Mouse (Mus musculus) forebrain, embryonic 16.5 days (tissue): ENCODE measurements at regions not wholly inside any gene's neighbourhood (a gene's known extent, or its start where the extent isn't known, plus 50 kb on each side); places are given as distances from the start of the nearest gene placed in this dataset.

Experiments used
- ATAC-seq: fragments of 200-750 bp; cut with Nextera tagmentation; 2 replicates; pipeline ENCODE4 v1.8.0; 2017; ENCODE audit warnings: mild to moderate bottlenecking, moderate library complexity
- H3K27ac ChIP-seq: fragments of 300-500 bp; sonication (generic); 2 replicates; pipeline ENCODE4 v1.5.1; 2014; ENCODE audit warnings: low read length, control low read depth
- H3K27me3 ChIP-seq: fragments of 300-500 bp; sonication (generic); replicated peaks from 2 replicates; pipeline ENCODE4 v1.6.1; 2014; ENCODE audit warnings: low read length; ENCODE audit not compliant: control insufficient read depth, insufficient read depth
- H3K36me3 ChIP-seq: fragments of 300-500 bp; sonication (generic); 2 replicates; pipeline ENCODE4 v1.6.1; 2014; ENCODE audit not compliant: control insufficient read depth, insufficient read depth
- H3K4me1 ChIP-seq: fragments of 300-500 bp; sonication (generic); replicated peaks from 2 replicates; pipeline ENCODE4 v1.6.1; 2014; ENCODE audit warnings: low read length; ENCODE audit not compliant: control insufficient read depth, insufficient read depth
- H3K4me2 ChIP-seq: fragments of 300-500 bp; sonication (generic); 2 replicates; pipeline ENCODE4 v1.6.1; 2014; ENCODE audit warnings: mild to moderate bottlenecking, low read length, control low read depth
- H3K4me3 ChIP-seq: fragments of 300-500 bp; sonication (generic); replicated peaks from 2 replicates; pipeline ENCODE4 v1.5.1; 2014; ENCODE audit warnings: mild to moderate bottlenecking, low read length, control low read depth
- H3K9ac ChIP-seq: fragments of 300-500 bp; sonication (generic); replicated peaks from 2 replicates; pipeline ENCODE4 v1.6.1; 2014; ENCODE audit warnings: low read depth, low read length, control low read depth
- H3K9me3 ChIP-seq: fragments of 300-500 bp; sonication (generic); 2 replicates; pipeline ENCODE4 v1.6.1; 2016; ENCODE audit warnings: low read length; ENCODE audit not compliant: control insufficient read depth
- WGBS: fragments of 180-500 bp; shearing (Covaris S2); extraction: QIAGEN DNeasy Blood & Tissue Kit; methylation state at CpG from one replicate; pipeline ENCODE4 v1.1.7; 2014; 5-methylcytosine and 5-hydroxymethylcytosine counted together

- WGBS: 16% methylated on average over 8 of the region's 8 CpGs
- Histone ChIP-seq H3K9ac (peak overlapping the region; percentile 29; the same call in 1 of the 2 replicates), H3K27me3 (no peaks in the 10 kb centered on the region), H3K36me3 (no peaks in the 10 kb centered on the region), H3K9me3 (no peaks in the 10 kb centered on the region), H3K4me3 (no peak overlapping the region), H3K4me2 (peak overlapping the region; percentile 5), H3K27ac (peak overlapping the region; percentile 94), H3K4me1 (peaks cover 28% of the 10 kb centered on the region)
- peak; percentile 7 for ATAC-seq
These were observed 75.4 kb upstream of the Maml3 start for GRCm38 (mm10) chr3:52180306-52180705.

GRCm38 (mm10) chr3:52180785-52181184 lies 75.9 kb upstream of the Maml3 start:
- Histone ChIP-seq H3K36me3 (no peaks in the 10 kb centered on the region), H3K9me3 (no peaks in the 10 kb centered on the region), H3K9ac (peak overlapping the region; percentile 29; the same call in 1 of the 2 replicates), H3K27ac (peak overlapping the region; percentile 94), H3K4me1 (peaks cover 28% of the 10 kb centered on the region), H3K27me3 (no peaks in the 10 kb centered on the region), H3K4me3 (no peak overlapping the region), H3K4me2 (peak overlapping the region; percentile 7)
- ATAC-seq: peak; percentile 77
- WGBS: 18% methylated on average over 10 of the region's 10 CpGs

GRCm38 (mm10) chr3:52181326-52182101 lies 76.6 kb upstream of the Maml3 start:
- Histone ChIP-seq H3K36me3 (no peaks in the 10 kb centered on the region), H3K4me1 (peaks cover 28% of the 10 kb centered on the region), H3K9me3 (no peaks in the 10 kb centered on the region), H3K4me3 (no peak overlapping the region), H3K9ac (no peak overlapping the region), H3K27me3 (no peaks in the 10 kb centered on the region), H3K27ac (peak overlapping the region; percentile 94), H3K4me2 (no peak overlapping the region; the same call in 1 of the 2 replicates)
- WGBS: 91% methylated on average over 9 of the region's 9 CpGs
- no peak for ATAC-seq

- no peak overlapping the region for H3K27ac ChIP-seq
- H3K27me3 ChIP-seq: no peaks in the 10 kb centered on the region
- H3K4me3 ChIP-seq: no peak overlapping the region
- H3K36me3 ChIP-seq: no peaks in the 10 kb centered on the region
- H3K4me2 ChIP-seq: no peak overlapping the region
- WGBS: 77% methylated on average over 12 of the region's 12 CpGs
- no peaks in the 10 kb centered on the region for H3K9me3 ChIP-seq
- peaks cover 20% of the 10 kb centered on the region for H3K4me1 ChIP-seq
- H3K9ac ChIP-seq: no peak overlapping the region
- ATAC-seq: no peak
These were observed 79.4 kb upstream of the Maml3 start for GRCm38 (mm10) chr3:52184241-52184640.

GRCm38 (mm10) chr3:52185351-52185750 lies 80.5 kb upstream of the Maml3 start:
- no peak overlapping the region for H3K27ac ChIP-seq
- no peak overlapping the region for H3K4me2 ChIP-seq
- H3K9me3 ChIP-seq: no peaks in the 10 kb centered on the region
- no peak for ATAC-seq
- H3K27me3 ChIP-seq: no peaks in the 10 kb centered on the region
- H3K4me1 ChIP-seq: peaks cover 8% of the 10 kb centered on the region
- no peaks in the 10 kb centered on the region for H3K36me3 ChIP-seq
- 19% methylated on average over 2 of the region's 2 CpGs for WGBS
- no peak overlapping the region for H3K9ac ChIP-seq
- no peak overlapping the region for H3K4me3 ChIP-seq

- WGBS: 55% methylated on average over 4 of the region's 4 CpGs
- no peak for ATAC-seq
- H3K9ac ChIP-seq: no peak overlapping the region
These were observed 80.7 kb upstream of the Foxo1 start for GRCm38 (mm10) chr3:52187401-52187801.

GRCm38 (mm10) chr3:52188303-52188702 lies 79.8 kb upstream of the Foxo1 start:
- 90% methylated on average over 6 of the region's 6 CpGs for WGBS
- Histone ChIP-seq H3K4me3 (no peak overlapping the region), H3K9me3 (no peaks in the 10 kb centered on the region), H3K4me1 (no peaks in the 10 kb centered on the region), H3K27me3 (no peaks in the 10 kb centered on the region), H3K27ac (no peak overlapping the region), H3K4me2 (no peak overlapping the region), H3K9ac (no peak overlapping the region), H3K36me3 (no peaks in the 10 kb centered on the region)
- no peak for ATAC-seq

More at GRCm38 (mm10) chr3:52187401-52187801, 80.7 kb upstream of the Foxo1 start:
- no peaks in the 10 kb centered on the region for H3K27me3 ChIP-seq
- no peak overlapping the region for H3K27ac ChIP-seq
- H3K4me2 ChIP-seq: no peak overlapping the region
- H3K36me3 ChIP-seq: no peaks in the 10 kb centered on the region
- H3K4me1 ChIP-seq: no peaks in the 10 kb centered on the region
- H3K4me3 ChIP-seq: no peak overlapping the region
- H3K9me3 ChIP-seq: no peaks in the 10 kb centered on the region

- H3K36me3 ChIP-seq: no peaks in the 10 kb centered on the region
- no peak overlapping the region for H3K9ac ChIP-seq
- ATAC-seq: no peak
- no peak overlapping the region for H3K4me3 ChIP-seq
- H3K4me2 ChIP-seq: no peak overlapping the region
- H3K27ac ChIP-seq: no peak overlapping the region
- H3K9me3 ChIP-seq: no peaks in the 10 kb centered on the region
- H3K4me1 ChIP-seq: no peaks in the 10 kb centered on the region
- 96% methylated on average over 6 of the region's 6 CpGs for WGBS
- H3K27me3 ChIP-seq: no peaks in the 10 kb centered on the region
These were observed 79.1 kb upstream of the Foxo1 start for GRCm38 (mm10) chr3:52189016-52189415.

- no peak for ATAC-seq
These were observed 78.1 kb upstream of the Foxo1 start for GRCm38 (mm10) chr3:52190021-52190420.

More at GRCm38 (mm10) chr3:52190021-52190420, 78.1 kb upstream of the Foxo1 start:
- Histone ChIP-seq H3K4me2 (no peak overlapping the region), H3K27ac (no peak overlapping the region), H3K9me3 (no peaks in the 10 kb centered on the region), H3K9ac (no peak overlapping the region), H3K27me3 (no peaks in the 10 kb centered on the region), H3K4me3 (no peak overlapping the region), H3K36me3 (no peaks in the 10 kb centered on the region), H3K4me1 (no peaks in the 10 kb centered on the region)
- 84% methylated on average over 7 of the region's 7 CpGs for WGBS
